Mouse (Mus musculus): ENCODE measurements around the gene Pecr.

DNA sequence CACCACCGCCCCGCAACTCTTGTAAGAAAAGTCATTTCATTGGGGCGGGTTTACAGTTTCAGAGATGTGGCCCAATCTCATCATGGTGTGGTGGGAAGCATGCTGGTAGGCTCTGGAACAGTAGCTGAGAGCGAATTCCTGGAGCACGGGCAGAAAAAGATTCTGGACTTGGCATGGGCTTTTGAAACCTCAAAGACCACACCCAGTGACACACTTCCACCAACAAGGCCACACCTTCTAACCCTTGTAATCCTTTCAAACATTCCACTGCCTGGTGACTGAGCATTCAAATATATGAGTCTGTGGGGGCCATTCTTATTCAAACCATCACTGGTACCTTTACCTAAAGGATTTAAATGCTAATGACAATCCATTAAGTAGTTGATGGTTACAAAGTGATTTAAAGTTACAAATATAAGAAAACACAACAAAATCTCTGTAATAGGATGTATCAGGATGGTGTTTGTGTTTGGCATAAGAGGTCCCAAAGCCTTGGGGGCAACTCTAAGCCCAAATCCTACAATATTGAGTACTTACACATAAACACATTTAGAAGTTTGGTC lies 41.5 kb downstream of the Pecr start:
- TF ChIP-seq POLR2A (IDR thresholded peaks at IDR 0.05; ENCODE audit: extremely low read depth, insufficient read depth, low read length): no peak
- TF ChIP-seq CTCF (IDR thresholded peaks at IDR 0.05; ENCODE audit: low read depth, low read length): no peak
